Mouse (Mus musculus): Measurements from ENCODE around the gene Ccdc47. TPM values are rescaled to one million over a fixed set of nuclear protein-coding genes. Genes with fewer than 3 reads are reported as not detected.
"Not testable (repeated sequence)": the region's sequence is repeated elsewhere in the genome, so short reads cannot be mapped to it uniquely, and the experiment has no call there.

Gene Ccdc47
- polyA plus RNA-seq, 1 experiment from 2014 or later: 69.9 TPM

GRCm38 (mm10) chr11:106220603-106221002, 4.5 kb upstream of the Ccdc47 start:
- Histone ChIP-seq H3K36me3 (peaks cover 24% of the 10 kb centered on the region), H3K4me3 (no peak overlapping the region), H3K27me3 (ENCODE audit: low read depth, poor library complexity, severe bottlenecking) (no peaks in the 10 kb centered on the region), H3K9me3 (replicated peaks) (no peaks in the 10 kb centered on the region), H3K4me1 (peaks cover 15% of the 10 kb centered on the region), H3K27ac (replicated peaks) (no peak overlapping the region)
- no peak for DNase-seq (ENCODE audit: low spot score)
- 93% methylated on average over 3 of the region's 3 CpGs for WGBS

GRCm38 (mm10) chr11:106216730-106217490, 766 bp upstream of the Ccdc47 start, which contains the start of gene Ddx42:
Gene Ddx42, plus strand, starts transcription at chr11:106216926.
- Histone ChIP-seq H3K4me3 (peak within 1 kb of the TSS; percentile 75), H3K27ac (replicated peaks) (peak within 1 kb of the TSS; percentile 92), H3K9me3 (replicated peaks) (no peaks in the 10 kb centered on the region), H3K4me1 (peaks cover 30% of the 10 kb centered on the region), H3K36me3 (peaks cover 25% of the 10 kb centered on the region), H3K27me3 (ENCODE audit: low read depth, poor library complexity, severe bottlenecking) (no peaks in the 10 kb centered on the region)
- under 1% methylated on average over 70 of the region's 70 CpGs for WGBS
- peak; percentile 90 for DNase-seq (ENCODE audit: low spot score)

GRCm38 (mm10) chr11:106215450-106215859, 689 bp downstream of the Ccdc47 start:
- H3K27ac ChIP-seq (replicated peaks): peak overlapping the region; percentile 92
- H3K27me3 ChIP-seq (ENCODE audit: low read depth, poor library complexity, severe bottlenecking): no peaks in the 10 kb centered on the region
- H3K9me3 ChIP-seq (replicated peaks): no peaks in the 10 kb centered on the region
- DNase-seq (ENCODE audit: low spot score): no peak
- H3K4me3 ChIP-seq: peak overlapping the region; percentile 75
- WGBS: 36% methylated on average over 7 of the region's 7 CpGs
- H3K36me3 ChIP-seq: peaks cover 35% of the 10 kb centered on the region
- peaks cover 30% of the 10 kb centered on the region for H3K4me1 ChIP-seq

- Histone ChIP-seq H3K27ac (replicated peaks) (no peak overlapping the region), H3K4me1 (peaks cover 30% of the 10 kb centered on the region), H3K27me3 (ENCODE audit: low read depth, poor library complexity, severe bottlenecking) (no peaks in the 10 kb centered on the region), H3K36me3 (peaks cover 41% of the 10 kb centered on the region), H3K4me3 (peak overlapping the region; percentile 75), H3K9me3 (replicated peaks) (no peaks in the 10 kb centered on the region)
- DNase-seq (ENCODE audit: low spot score): no peak
- 93% methylated on average over 5 of the region's 5 CpGs for WGBS
Measured at GRCm38 (mm10) chr11:106214856-106215255, 1.3 kb downstream of the Ccdc47 start.

- Histone ChIP-seq H3K4me1 (peaks cover 18% of the 10 kb centered on the region), H3K9me3 (replicated peaks) (no peaks in the 10 kb centered on the region), H3K27ac (replicated peaks) (no peak overlapping the region), H3K36me3 (peaks cover 62% of the 10 kb centered on the region), H3K27me3 (ENCODE audit: low read depth, poor library complexity, severe bottlenecking) (no peaks in the 10 kb centered on the region), H3K4me3 (no peak overlapping the region)
- WGBS: 93% methylated on average over 8 of the region's 8 CpGs
- no peak for DNase-seq (ENCODE audit: low spot score)
Measured at GRCm38 (mm10) chr11:106212771-106213170, 3.4 kb downstream of the Ccdc47 start.

- no peak within 1 kb of the TSS for H3K27ac ChIP-seq (replicated peaks)
- peaks cover 98% of the 10 kb centered on the region for H3K36me3 ChIP-seq
- 90% methylated on average over 5 of the region's 5 CpGs for WGBS
- DNase-seq (ENCODE audit: low spot score): no peak
- no peaks in the 10 kb centered on the region for H3K4me1 ChIP-seq
- no peak within 1 kb of the TSS for H3K4me3 ChIP-seq
- no peaks in the 10 kb centered on the region for H3K27me3 ChIP-seq (ENCODE audit: low read depth, poor library complexity, severe bottlenecking)
- H3K9me3 ChIP-seq (replicated peaks): no peaks in the 10 kb centered on the region
Measured at GRCm38 (mm10) chr11:106202123-106202465, 14.1 kb downstream of the Ccdc47 start, which contains the start of gene Strada. Gene Strada, minus strand, starts transcription at chr11:106202168.

GRCm38 (mm10) chr11:106201337-106202122, 14.6 kb downstream of the Ccdc47 start:
- Histone ChIP-seq H3K36me3 (peaks cover 98% of the 10 kb centered on the region), H3K4me1 (no peaks in the 10 kb centered on the region), H3K9me3 (replicated peaks) (no peaks in the 10 kb centered on the region), H3K4me3 (no peak overlapping the region), H3K27ac (replicated peaks) (no peak overlapping the region), H3K27me3 (ENCODE audit: low read depth, poor library complexity, severe bottlenecking) (no peaks in the 10 kb centered on the region)
- no peak for DNase-seq (ENCODE audit: low spot score)
- WGBS: 93% methylated on average over 19 of the region's 19 CpGs

GRCm38 (mm10) chr11:106200756-106201155, 15.4 kb downstream of the Ccdc47 start:
- 92% methylated on average over 6 of the region's 6 CpGs for WGBS
- no peak for DNase-seq (ENCODE audit: low spot score)
- no peaks in the 10 kb centered on the region for H3K9me3 ChIP-seq (replicated peaks)
- no peak overlapping the region for H3K4me3 ChIP-seq
- H3K27ac ChIP-seq (replicated peaks): no peak overlapping the region
- H3K4me1 ChIP-seq: no peaks in the 10 kb centered on the region
- H3K27me3 ChIP-seq (ENCODE audit: low read depth, poor library complexity, severe bottlenecking): no peaks in the 10 kb centered on the region
- peaks cover 95% of the 10 kb centered on the region for H3K36me3 ChIP-seq

GRCm38 (mm10) chr11:106199997-106200396, 16.1 kb downstream of the Ccdc47 start:
- H3K27ac ChIP-seq (replicated peaks); H3K9me3 ChIP-seq (replicated peaks); DNase-seq (ENCODE audit: low spot score); H3K27me3 ChIP-seq (ENCODE audit: low read depth, poor library complexity, severe bottlenecking); H3K4me1 ChIP-seq; H3K4me3 ChIP-seq: not testable (repeated sequence)
- peaks cover 87% of the 10 kb centered on the region for H3K36me3 ChIP-seq
- 96% methylated on average over 7 of the region's 7 CpGs for WGBS

- Histone ChIP-seq H3K36me3 (peaks cover 70% of the 10 kb centered on the region), H3K4me3 (no peak overlapping the region), H3K4me1 (peaks cover 9% of the 10 kb centered on the region), H3K9me3 (replicated peaks) (no peaks in the 10 kb centered on the region), H3K27me3 (ENCODE audit: low read depth, poor library complexity, severe bottlenecking) (no peaks in the 10 kb centered on the region), H3K27ac (replicated peaks) (no peak overlapping the region)
- DNase-seq (ENCODE audit: low spot score): no peak
- WGBS: 94% methylated on average over 4 of the region's 4 CpGs
Measured at GRCm38 (mm10) chr11:106198277-106198676, 17.9 kb downstream of the Ccdc47 start.

GRCm38 (mm10) chr11:106195341-106195740, 20.8 kb downstream of the Ccdc47 start:
- H3K27me3 ChIP-seq (ENCODE audit: low read depth, poor library complexity, severe bottlenecking): no peaks in the 10 kb centered on the region
- H3K4me1 ChIP-seq: peaks cover 19% of the 10 kb centered on the region
- no peaks in the 10 kb centered on the region for H3K9me3 ChIP-seq (replicated peaks)
- no peak overlapping the region for H3K4me3 ChIP-seq
- no peak for DNase-seq (ENCODE audit: low spot score)
- H3K27ac ChIP-seq (replicated peaks): no peak overlapping the region
- peaks cover 41% of the 10 kb centered on the region for H3K36me3 ChIP-seq

- 94% methylated on average over 7 of the region's 7 CpGs for WGBS
- Histone ChIP-seq H3K27me3 (ENCODE audit: low read depth, poor library complexity, severe bottlenecking) (no peaks in the 10 kb centered on the region), H3K9me3 (replicated peaks) (no peaks in the 10 kb centered on the region), H3K36me3 (peaks cover 36% of the 10 kb centered on the region), H3K4me3 (no peak overlapping the region), H3K4me1 (peaks cover 19% of the 10 kb centered on the region), H3K27ac (replicated peaks) (no peak overlapping the region)
- no peak for DNase-seq (ENCODE audit: low spot score)
Measured at GRCm38 (mm10) chr11:106194891-106195290, 21.3 kb downstream of the Ccdc47 start.

- Histone ChIP-seq H3K4me1 (peaks cover 19% of the 10 kb centered on the region), H3K9me3 (replicated peaks) (no peaks in the 10 kb centered on the region), H3K36me3 (peaks cover 30% of the 10 kb centered on the region), H3K4me3 (peak overlapping the region; percentile 73), H3K27ac (replicated peaks) (peak overlapping the region; percentile 84), H3K27me3 (ENCODE audit: low read depth, poor library complexity, severe bottlenecking) (no peaks in the 10 kb centered on the region)
- WGBS: 38% methylated on average over 3 of the region's 3 CpGs
- no peak for DNase-seq (ENCODE audit: low spot score)
Measured at GRCm38 (mm10) chr11:106194155-106194541, 22.0 kb downstream of the Ccdc47 start.
